Mouse (Mus musculus) lung, postnatal 10 days (tissue): ENCODE measurements at regions not wholly inside any gene's neighbourhood (a gene's known extent, or its start where the extent isn't known, plus 50 kb on each side); places are given as distances from the start of the nearest gene placed in this dataset.

Experiments used
- DNase-seq: peaks from one replicate; pipeline ENCODE4 v3.0.0; 2021

GRCm38 (mm10) chr6:111911997-111912396, 361.6 kb upstream of the Lmcd1 start:
- DNase-seq: peak; percentile 10

GRCm38 (mm10) chr6:111913771-111914405, 359.7 kb upstream of the Lmcd1 start:
- DNase-seq: no peak

- DNase-seq: peak; percentile 5
Measured at GRCm38 (mm10) chr6:111917248-111917721, 356.3 kb upstream of the Lmcd1 start.

GRCm38 (mm10) chr6:111917868-111918597, 355.5 kb upstream of the Lmcd1 start:
- peak; percentile 58 for DNase-seq

GRCm38 (mm10) chr6:111932596-111932995, 341.0 kb upstream of the Lmcd1 start:
- no peak for DNase-seq

GRCm38 (mm10) chr6:111954401-111954800, 319.2 kb upstream of the Lmcd1 start:
- DNase-seq: no peak

GRCm38 (mm10) chr6:111965766-111966165, 307.8 kb upstream of the Lmcd1 start:
- peak; percentile 5 for DNase-seq

- DNase-seq: peak; percentile 48
Measured at GRCm38 (mm10) chr6:111985452-111985851, 288.1 kb upstream of the Lmcd1 start.

GRCm38 (mm10) chr6:111995823-111996222, 277.7 kb upstream of the Lmcd1 start:
- no peak for DNase-seq

GRCm38 (mm10) chr6:112003784-112004471, 269.6 kb upstream of the Lmcd1 start:
- no peak for DNase-seq

- DNase-seq: peak; percentile 36
Measured at GRCm38 (mm10) chr6:112026261-112027205, 247.0 kb upstream of the Lmcd1 start.

GRCm38 (mm10) chr6:112050548-112051184, 222.9 kb upstream of the Lmcd1 start:
- peak; percentile 37 for DNase-seq

- no peak for DNase-seq
Measured at GRCm38 (mm10) chr6:112052193-112052592, 221.4 kb upstream of the Lmcd1 start.

- peak; percentile 1 for DNase-seq
Measured at GRCm38 (mm10) chr6:112057895-112058294, 215.7 kb upstream of the Lmcd1 start.

GRCm38 (mm10) chr6:112062956-112063355, 210.6 kb upstream of the Lmcd1 start:
- DNase-seq: no peak

- DNase-seq: peak; percentile 5
Measured at GRCm38 (mm10) chr6:112090597-112090996, 183.0 kb upstream of the Lmcd1 start.

- DNase-seq: peak; percentile 33
Measured at GRCm38 (mm10) chr6:112091125-112091763, 182.3 kb upstream of the Lmcd1 start.

GRCm38 (mm10) chr6:112093300-112093699, 180.3 kb upstream of the Lmcd1 start:
- DNase-seq: no peak

GRCm38 (mm10) chr6:112097699-112098098, 175.9 kb upstream of the Lmcd1 start:
- DNase-seq: no peak

- DNase-seq: peak; percentile 36
Measured at GRCm38 (mm10) chr6:112108651-112109050, 164.9 kb upstream of the Lmcd1 start.

- no peak for DNase-seq
Measured at GRCm38 (mm10) chr6:112119180-112119579, 154.4 kb upstream of the Lmcd1 start.
